Mouse (Mus musculus): ENCODE measurements around the gene Taok3. TPM values are rescaled to one million over a fixed set of nuclear protein-coding genes. Genes with fewer than 3 reads are reported as not detected.

Taok3 gene
- total RNA-seq, 2 experiments from 2014 or later = 53.8 to 54.3 TPM

GRCm38 (mm10) chr5:117138295-117138988 is 18.5 kb downstream of the Taok3 start:
- DNase-seq (ENCODE audit: low spot score in 2 of 2) = no peak

GRCm38 (mm10) chr5:117139822-117140221 is 19.9 kb downstream of the Taok3 start:
- no peak for DNase-seq (ENCODE audit: low spot score in 2 of 2)

GRCm38 (mm10) chr5:117140374-117140773 is 20.4 kb downstream of the Taok3 start:
- DNase-seq (ENCODE audit: low spot score in 2 of 2) = no peak

- DNase-seq (ENCODE audit: low spot score in 2 of 2) = peak in 1 of 2 experiments; percentile 45
These were observed 23.8 kb downstream of the Taok3 start for GRCm38 (mm10) chr5:117143721-117144135.

GRCm38 (mm10) chr5:117146165-117146564 is 26.2 kb downstream of the Taok3 start:
- no peak for DNase-seq (ENCODE audit: low spot score in 2 of 2)

GRCm38 (mm10) chr5:117147187-117148095 is 27.5 kb downstream of the Taok3 start:
- peak; percentile 36 to 41 for DNase-seq (ENCODE audit: low spot score in 2 of 2)

GRCm38 (mm10) chr5:117149054-117149942 is 29.4 kb downstream of the Taok3 start:
- DNase-seq (ENCODE audit: low spot score in 2 of 2) = no peak

GRCm38 (mm10) chr5:117150068-117150467 is 30.1 kb downstream of the Taok3 start:
- no peak for DNase-seq (ENCODE audit: low spot score in 2 of 2)

GRCm38 (mm10) chr5:117152944-117153343 is 33.0 kb downstream of the Taok3 start:
- DNase-seq (ENCODE audit: low spot score in 2 of 2) = no peak

- DNase-seq (ENCODE audit: low spot score in 2 of 2) = no peak
These were observed 33.7 kb downstream of the Taok3 start for GRCm38 (mm10) chr5:117153527-117154091.

GRCm38 (mm10) chr5:117158335-117159018 is 38.5 kb downstream of the Taok3 start:
- DNase-seq (ENCODE audit: low spot score in 2 of 2) = no peak

GRCm38 (mm10) chr5:117159326-117159725 is 39.4 kb downstream of the Taok3 start:
- DNase-seq (ENCODE audit: low spot score in 2 of 2) = no peak

GRCm38 (mm10) chr5:117159805-117160291 is 39.9 kb downstream of the Taok3 start:
- DNase-seq (ENCODE audit: low spot score in 2 of 2) = no peak

GRCm38 (mm10) chr5:117160499-117160898 is 40.6 kb downstream of the Taok3 start:
- DNase-seq (ENCODE audit: low spot score in 2 of 2) = no peak

- no peak for DNase-seq (ENCODE audit: low spot score in 2 of 2)
These were observed 43.9 kb downstream of the Taok3 start for GRCm38 (mm10) chr5:117163790-117164189.

GRCm38 (mm10) chr5:117164516-117164915 is 44.6 kb downstream of the Taok3 start:
- no peak for DNase-seq (ENCODE audit: low spot score in 2 of 2)

GRCm38 (mm10) chr5:117164923-117165322 is 45.0 kb downstream of the Taok3 start:
- no peak for DNase-seq (ENCODE audit: low spot score in 2 of 2)

GRCm38 (mm10) chr5:117165946-117166345 is 46.0 kb downstream of the Taok3 start:
- DNase-seq (ENCODE audit: low spot score in 2 of 2) = no peak

GRCm38 (mm10) chr5:117166811-117167365 is 47.0 kb downstream of the Taok3 start:
- DNase-seq (ENCODE audit: low spot score in 2 of 2) = no peak
